Mouse (Mus musculus): ENCODE data around the gene Chn1. TPM values are rescaled to one million over a fixed set of nuclear protein-coding genes. Genes with fewer than 3 reads are reported as not detected.

Gene Chn1
- total and polyA plus RNA-seq, 3 experiments, result 0.30 to 1.2 (median 0.60) TPM

- TF ChIP-seq POLR2AphosphoS5 (IDR thresholded peaks at IDR 0.05; ENCODE audit: insufficient replicate concordance, low read depth, low read length) (no peak), GATA1 (IDR thresholded peaks at IDR 0.05; ENCODE audit: borderline replicate concordance, low read length) (no peak), GATA2 (IDR thresholded peaks at IDR 0.05; ENCODE audit: borderline replicate concordance, low read depth, low read length) (no peak), TAL1 (conservative IDR thresholded peaks at IDR 0.05; ENCODE audit: low read depth, low read length) (no peak), CTCF (IDR thresholded peaks at IDR 0.05; ENCODE audit: low read depth, low read length) (no peak)
- H3K9me3 ChIP-seq (replicated peaks), result no peaks in the 10 kb centered on the region
- no peak for ATAC-seq (ENCODE audit: extremely low read depth, insufficient number of reproducible peaks, low FRiP score, poor library complexity, severe bottlenecking)
Measured at GRCm38 (mm10) chr2:73571901-73572300, 203.2 kb downstream of the Chn1 start.

GRCm38 (mm10) chr2:73571304-73571703 is 203.8 kb downstream of the Chn1 start:
- Histone ChIP-seq H3K27me3 (ENCODE audit: insufficient read depth, low read length) (peaks cover 3% of the 10 kb centered on the region; the same call in 1 of the 2 replicates), H3K36me3 (replicated peaks) (no peaks in the 10 kb centered on the region), H3K4me3 (ENCODE audit: low read depth, low read length) (no peak overlapping the region), H3K9me3 (replicated peaks) (no peaks in the 10 kb centered on the region), H3K4me1 (ENCODE audit: insufficient read depth, low read depth, low read length) (no peaks in the 10 kb centered on the region)
- TF ChIP-seq TAL1 (conservative IDR thresholded peaks at IDR 0.05; ENCODE audit: low read depth, low read length) (no peak), CTCF (IDR thresholded peaks at IDR 0.05; ENCODE audit: low read depth, low read length) (no peak), GATA1 (IDR thresholded peaks at IDR 0.05; ENCODE audit: borderline replicate concordance, low read length) (no peak), GATA2 (IDR thresholded peaks at IDR 0.05; ENCODE audit: borderline replicate concordance, low read depth, low read length) (no peak), POLR2AphosphoS5 (IDR thresholded peaks at IDR 0.05; ENCODE audit: insufficient replicate concordance, low read depth, low read length) (no peak)
- ATAC-seq (ENCODE audit: extremely low read depth, insufficient number of reproducible peaks, low FRiP score, poor library complexity, severe bottlenecking), result no peak
- DNase-seq (ENCODE audit: low spot score), result no peak

More at GRCm38 (mm10) chr2:73571901-73572300, 203.2 kb downstream of the Chn1 start:
- Histone ChIP-seq H3K27me3 (ENCODE audit: insufficient read depth, low read length) (peaks cover 3% of the 10 kb centered on the region; the same call in 1 of the 2 replicates), H3K4me3 (ENCODE audit: low read depth, low read length) (no peak overlapping the region), H3K36me3 (replicated peaks) (no peaks in the 10 kb centered on the region), H3K4me1 (ENCODE audit: insufficient read depth, low read depth, low read length) (no peaks in the 10 kb centered on the region)
- DNase-seq (ENCODE audit: low spot score), result no peak

GRCm38 (mm10) chr2:73566989-73567605 is 208.0 kb downstream of the Chn1 start:
- ATAC-seq (ENCODE audit: extremely low read depth, insufficient number of reproducible peaks, low FRiP score, poor library complexity, severe bottlenecking) (no peak), DNase-seq (ENCODE audit: low spot score) (no peak)
- Histone ChIP-seq H3K27me3 (ENCODE audit: insufficient read depth, low read length) (peaks cover 8% of the 10 kb centered on the region), H3K4me3 (ENCODE audit: low read depth, low read length) (no peak overlapping the region), H3K9me3 (replicated peaks) (no peaks in the 10 kb centered on the region), H3K36me3 (replicated peaks) (no peaks in the 10 kb centered on the region), H3K4me1 (ENCODE audit: insufficient read depth, low read depth, low read length) (no peaks in the 10 kb centered on the region)
- TF ChIP-seq GATA2 (IDR thresholded peaks at IDR 0.05; ENCODE audit: borderline replicate concordance, low read depth, low read length), result no peak
- no peak for TF ChIP-seq GATA1 (IDR thresholded peaks at IDR 0.05; ENCODE audit: borderline replicate concordance, low read length)
- no peak for TF ChIP-seq POLR2AphosphoS5 (IDR thresholded peaks at IDR 0.05; ENCODE audit: insufficient replicate concordance, low read depth, low read length)
- TF ChIP-seq CTCF (IDR thresholded peaks at IDR 0.05; ENCODE audit: low read depth, low read length), result peak; percentile 46; the same call in 1 of the 2 replicates

- no peak for ATAC-seq (ENCODE audit: extremely low read depth, insufficient number of reproducible peaks, low FRiP score, poor library complexity, severe bottlenecking)
- TF ChIP-seq POLR2AphosphoS5 (IDR thresholded peaks at IDR 0.05; ENCODE audit: insufficient replicate concordance, low read depth, low read length) (no peak), TAL1 (conservative IDR thresholded peaks at IDR 0.05; ENCODE audit: low read depth, low read length) (no peak), CTCF (IDR thresholded peaks at IDR 0.05; ENCODE audit: low read depth, low read length) (no peak), GATA2 (IDR thresholded peaks at IDR 0.05; ENCODE audit: borderline replicate concordance, low read depth, low read length) (no peak), GATA1 (IDR thresholded peaks at IDR 0.05; ENCODE audit: borderline replicate concordance, low read length) (no peak)
Measured at GRCm38 (mm10) chr2:73566162-73566561, 209.0 kb downstream of the Chn1 start.

GRCm38 (mm10) chr2:73563690-73564089 is 211.5 kb downstream of the Chn1 start:
- H3K27me3 ChIP-seq (ENCODE audit: insufficient read depth, low read length), result peaks cover 9% of the 10 kb centered on the region
- H3K4me3 ChIP-seq (ENCODE audit: low read depth, low read length), result no peak overlapping the region
- ATAC-seq (ENCODE audit: extremely low read depth, insufficient number of reproducible peaks, low FRiP score, poor library complexity, severe bottlenecking), result no peak
- DNase-seq (ENCODE audit: low spot score), result no peak
- H3K9me3 ChIP-seq (replicated peaks), result no peaks in the 10 kb centered on the region
- H3K36me3 ChIP-seq (replicated peaks), result no peaks in the 10 kb centered on the region
- TF ChIP-seq POLR2AphosphoS5 (IDR thresholded peaks at IDR 0.05; ENCODE audit: insufficient replicate concordance, low read depth, low read length) (no peak), CTCF (IDR thresholded peaks at IDR 0.05; ENCODE audit: low read depth, low read length) (no peak), GATA1 (IDR thresholded peaks at IDR 0.05; ENCODE audit: borderline replicate concordance, low read length) (no peak), TAL1 (conservative IDR thresholded peaks at IDR 0.05; ENCODE audit: low read depth, low read length) (no peak), GATA2 (IDR thresholded peaks at IDR 0.05; ENCODE audit: borderline replicate concordance, low read depth, low read length) (no peak)
- H3K4me1 ChIP-seq (ENCODE audit: insufficient read depth, low read depth, low read length), result peaks cover 6% of the 10 kb centered on the region; the same call in 1 of the 2 replicates

More at GRCm38 (mm10) chr2:73566162-73566561, 209.0 kb downstream of the Chn1 start:
- Histone ChIP-seq H3K9me3 (replicated peaks) (no peaks in the 10 kb centered on the region), H3K36me3 (replicated peaks) (no peaks in the 10 kb centered on the region), H3K4me1 (ENCODE audit: insufficient read depth, low read depth, low read length) (peaks cover 6% of the 10 kb centered on the region; the same call in 1 of the 2 replicates), H3K4me3 (ENCODE audit: low read depth, low read length) (no peak overlapping the region), H3K27me3 (ENCODE audit: insufficient read depth, low read length) (peaks cover 8% of the 10 kb centered on the region)
- no peak for DNase-seq (ENCODE audit: low spot score)

- no peak for ATAC-seq (ENCODE audit: extremely low read depth, insufficient number of reproducible peaks, low FRiP score, poor library complexity, severe bottlenecking)
- Histone ChIP-seq H3K36me3 (replicated peaks) (no peaks in the 10 kb centered on the region), H3K4me3 (ENCODE audit: low read depth, low read length) (no peak overlapping the region), H3K9me3 (replicated peaks) (no peaks in the 10 kb centered on the region), H3K27me3 (ENCODE audit: insufficient read depth, low read length) (peaks cover 12% of the 10 kb centered on the region), H3K4me1 (ENCODE audit: insufficient read depth, low read depth, low read length) (peaks cover 6% of the 10 kb centered on the region; the same call in 1 of the 2 replicates)
- no peak for DNase-seq (ENCODE audit: low spot score)
- TF ChIP-seq TAL1 (conservative IDR thresholded peaks at IDR 0.05; ENCODE audit: low read depth, low read length) (no peak), GATA2 (IDR thresholded peaks at IDR 0.05; ENCODE audit: borderline replicate concordance, low read depth, low read length) (no peak), POLR2AphosphoS5 (IDR thresholded peaks at IDR 0.05; ENCODE audit: insufficient replicate concordance, low read depth, low read length) (no peak), GATA1 (IDR thresholded peaks at IDR 0.05; ENCODE audit: borderline replicate concordance, low read length) (no peak), CTCF (IDR thresholded peaks at IDR 0.05; ENCODE audit: low read depth, low read length) (no peak)
Measured at GRCm38 (mm10) chr2:73562656-73563055, 212.5 kb downstream of the Chn1 start.
